Mouse (Mus musculus) hindbrain, postnatal 0 days (tissue): ENCODE results near the gene Zfp865. TPM values are rescaled to one million over a fixed set of nuclear protein-coding genes. Genes with fewer than 3 reads are reported as not detected.
"Not testable (repeated sequence)": the region's sequence is repeated elsewhere in the genome, so short reads cannot be mapped to it uniquely, and the experiment has no call there.

Experiments used
- ATAC-seq: fragments of 200-750 bp; cut with Nextera tagmentation; 2 replicates; pipeline ENCODE4 v1.8.0; 2017; ENCODE audit warnings: mild to moderate bottlenecking, moderate TSS enrichment, moderate library complexity
- DNase-seq: peaks from one replicate; pipeline ENCODE4 v3.0.0-alpha.2; 2015; ENCODE audit warnings: low spot score
- H3K27ac ChIP-seq: fragments of 300-500 bp; sonication (generic); 2 replicates; pipeline ENCODE4 v1.5.1; 2014; ENCODE audit warnings: mild to moderate bottlenecking
- H3K27me3 ChIP-seq: fragments of 300-500 bp; sonication (generic); 2 replicates; pipeline ENCODE4 v1.6.1; 2014; ENCODE audit warnings: low read length, mixed read lengths; ENCODE audit not compliant: insufficient read depth
- H3K36me3 ChIP-seq: fragments of 300-500 bp; sonication (generic); 2 replicates; pipeline ENCODE4 v1.6.1; 2014; ENCODE audit warnings: low read length, mixed read lengths; ENCODE audit not compliant: insufficient read depth
- H3K4me1 ChIP-seq: fragments of 300-500 bp; sonication (generic); 2 replicates; pipeline ENCODE4 v1.6.1; 2014; ENCODE audit warnings: antibody characterized with exemption, low read length, mixed read lengths; ENCODE audit not compliant: insufficient read depth
- H3K4me2 ChIP-seq: fragments of 300-500 bp; sonication (generic); 2 replicates; pipeline ENCODE4 v1.6.1; 2014; ENCODE audit warnings: low read depth, mild to moderate bottlenecking, low read length, moderate library complexity, mixed read lengths
- H3K4me3 ChIP-seq: fragments of 300-500 bp; sonication (generic); 2 replicates; pipeline ENCODE4 v1.5.1; 2014; ENCODE audit warnings: low read length
- H3K9ac ChIP-seq: fragments of 300-500 bp; sonication (generic); replicated peaks from 2 replicates; pipeline ENCODE4 v1.6.1; 2014; ENCODE audit warnings: mild to moderate bottlenecking, low read length, moderate library complexity, mixed read lengths
- H3K9me3 ChIP-seq: fragments of 300-500 bp; sonication (generic); 2 replicates; pipeline ENCODE4 v1.6.1; 2016; ENCODE audit warnings: low read length, mixed read lengths
- CTCF ChIP-seq: IDR thresholded peaks from 2 replicates; pipeline ENCODE4 v1.5.1; 2016; ENCODE audit warnings: antibody characterized with exemption, control low read depth, low read depth
- WGBS: fragments of 180-500 bp; shearing (Covaris S2); extraction: QIAGEN DNeasy Blood & Tissue Kit; methylation state at CpG from one replicate; pipeline ENCODE4 v1.1.7; 2014; 5-methylcytosine and 5-hydroxymethylcytosine counted together
- polyA plus RNA-seq: library from polyadenylated mRNA; unstranded; fragments of >200 nt; fragmentation: Nextera tagmentation; extraction: Ambion mirVana; gene quantifications from 2 replicates; pipeline ENCODE4 v1.2.1, GENCODE M21; 2015
- total RNA-seq: library from RNA; depleted of rRNA; stranded (reverse); fragments of >200 nt; gene quantifications from 2 replicates; pipeline ENCODE4 v1.2.3, GENCODE M21; 2014

Gene Zfp865
- total and polyA plus RNA-seq, 2 experiments from 2014 or later = 5.4 to 41.5 TPM

DNA sequence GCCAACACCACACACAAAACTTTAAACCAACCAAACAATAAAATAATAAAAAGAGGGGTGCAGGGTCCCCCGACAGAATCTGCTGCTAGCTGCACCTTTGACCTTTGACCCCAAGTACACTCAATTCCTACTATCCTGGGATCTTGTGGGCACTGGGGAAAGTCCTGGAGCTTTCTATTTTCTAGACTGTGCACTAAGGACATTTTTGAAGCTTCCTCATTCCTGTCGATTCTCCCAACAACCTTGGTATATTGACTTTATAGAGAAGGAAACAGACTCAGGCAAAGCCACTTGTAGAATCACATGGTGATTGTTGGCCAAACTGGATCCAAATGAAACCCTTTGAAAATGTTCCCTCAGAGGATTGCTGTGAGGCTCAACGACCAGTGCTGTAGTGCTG lies 4.1 kb upstream of the Zfp865 start:
- H3K4me2 ChIP-seq = peak overlapping the region; percentile 66
- peak overlapping the region; percentile 98 for H3K27ac ChIP-seq
- no peak for DNase-seq
- TF ChIP-seq CTCF = no peak
- H3K4me3 ChIP-seq = peak overlapping the region; percentile 65
- H3K9me3 ChIP-seq = no peaks in the 10 kb centered on the region
- 64% methylated on average over 3 of the region's 3 CpGs for WGBS
- ATAC-seq = no peak
- peaks cover 1% of the 10 kb centered on the region; the same call in 1 of the 2 replicates for H3K4me1 ChIP-seq
- no peaks in the 10 kb centered on the region for H3K27me3 ChIP-seq
- H3K36me3 ChIP-seq = peaks cover 14% of the 10 kb centered on the region
- H3K9ac ChIP-seq = peak overlapping the region; percentile 73; the same call in 1 of the 2 replicates

DNA sequence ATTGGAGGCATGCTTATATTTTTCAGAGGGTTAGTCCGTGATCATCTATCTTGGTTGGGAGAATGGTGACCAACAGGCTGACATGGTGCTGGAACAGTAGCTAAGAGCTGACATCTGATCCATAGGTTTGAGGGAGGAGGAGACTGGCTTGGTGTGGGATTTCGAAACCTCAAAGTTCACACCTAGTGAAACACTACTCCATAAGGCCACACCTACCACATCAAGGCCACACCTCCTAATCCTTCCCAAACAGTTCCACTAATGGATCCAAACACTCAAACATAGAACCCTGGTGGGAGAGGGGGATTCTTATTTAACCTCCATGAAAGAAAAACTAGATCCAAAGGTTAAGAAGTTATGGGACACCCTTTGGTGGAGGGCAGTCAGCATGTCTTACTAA lies 3.3 kb upstream of the Zfp865 start:
- 95% methylated on average over 2 of the region's 2 CpGs for WGBS

DNA sequence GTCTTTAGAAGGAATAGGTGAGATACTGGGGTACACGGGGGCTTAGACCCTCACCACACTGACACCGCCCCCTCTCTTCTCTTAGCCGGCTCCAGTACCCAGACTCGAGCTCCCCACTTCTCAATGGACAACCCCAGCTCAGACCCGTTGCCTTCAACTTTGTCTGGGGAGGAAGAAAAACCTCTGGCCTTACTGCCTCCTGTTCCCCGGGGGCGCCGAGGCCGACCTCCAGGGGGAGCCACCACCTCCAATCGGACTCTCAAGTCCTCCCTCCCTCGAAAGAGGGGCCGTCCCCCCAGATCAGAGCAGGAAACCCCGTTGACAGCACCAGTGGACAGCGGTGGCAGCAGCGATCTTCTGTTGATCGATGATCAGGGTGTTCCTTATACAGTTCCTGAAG lies 2.8 kb upstream of the Zfp865 start:
- Histone ChIP-seq H3K9me3 (no peaks in the 10 kb centered on the region), H3K4me1 (peaks cover 7% of the 10 kb centered on the region), H3K4me3 (no peak overlapping the region), H3K4me2 (no peak overlapping the region), H3K27me3 (no peaks in the 10 kb centered on the region), H3K36me3 (peaks cover 4% of the 10 kb centered on the region), H3K9ac (no peak overlapping the region), H3K27ac (no peak overlapping the region)
- DNase-seq = no peak
- 0 out of 2 replicates have a peak, but pooled peaks have one; percentile 15 for TF ChIP-seq CTCF
- 93% methylated on average over 16 of the region's 16 CpGs for WGBS
- no peak for ATAC-seq

More for the DNA sequence above, 3.3 kb upstream of the Zfp865 start:
- Histone ChIP-seq H3K9ac (no peak overlapping the region), H3K27ac (no peak overlapping the region), H3K4me2 (no peak overlapping the region), H3K27me3 (no peaks in the 10 kb centered on the region), H3K9me3 (no peaks in the 10 kb centered on the region), H3K4me1 (peaks cover 7% of the 10 kb centered on the region), H3K36me3 (peaks cover 6% of the 10 kb centered on the region), H3K4me3 (no peak overlapping the region)
- DNase-seq (no peak), ATAC-seq (no peak)
- no peak for TF ChIP-seq CTCF

DNA sequence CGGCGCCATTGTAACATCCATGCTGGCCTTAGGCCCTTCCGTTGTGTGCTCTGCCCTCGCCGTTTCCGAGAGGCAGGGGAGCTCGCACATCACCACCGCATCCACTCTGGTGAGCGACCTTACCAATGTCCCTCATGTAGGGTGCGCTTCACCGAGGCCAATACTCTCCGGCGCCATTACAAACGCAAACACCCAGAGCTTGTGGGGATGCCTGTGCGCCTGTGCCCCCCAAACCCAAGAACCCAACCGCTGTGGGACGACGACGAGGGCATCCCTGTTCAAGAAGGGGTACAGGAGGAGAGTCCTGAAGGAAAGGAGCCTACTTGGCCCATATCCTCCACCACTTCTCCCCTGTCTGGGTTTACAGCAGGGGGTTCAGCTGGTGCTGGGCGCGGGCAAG lies 2.2 kb upstream of the Zfp865 start:
- WGBS = 99% methylated on average over 21 of the region's 21 CpGs

DNA sequence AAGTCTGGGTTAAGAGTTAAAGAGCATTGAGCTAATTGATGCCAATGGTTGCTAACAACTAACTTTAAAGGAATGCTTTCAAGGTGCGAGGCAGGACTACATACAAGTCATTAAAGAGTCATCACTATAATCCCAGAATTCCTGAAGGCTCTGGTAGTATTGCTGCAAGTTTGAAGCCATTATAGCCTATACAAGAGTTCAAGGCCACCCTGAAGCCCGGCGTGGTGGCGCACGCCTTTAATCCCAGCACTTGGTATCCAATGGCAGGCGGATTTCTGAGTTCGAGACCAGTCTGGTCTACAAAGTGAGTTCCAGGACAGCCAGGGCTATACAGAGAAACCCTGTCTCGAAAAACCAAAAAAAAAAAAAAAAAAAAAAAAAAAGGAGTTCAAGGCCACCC lies 600 bp upstream of the Zfp865 start:
- not testable (repeated sequence) for H3K9me3 ChIP-seq, DNase-seq, H3K27me3 ChIP-seq, H3K9ac ChIP-seq, H3K4me1 ChIP-seq, ATAC-seq
- Histone ChIP-seq H3K36me3 (peaks cover 11% of the 10 kb centered on the region; the same call in 1 of the 2 replicates), H3K4me2 (peak overlapping the region; percentile 86), H3K4me3 (peak overlapping the region; percentile 60), H3K27ac (peak overlapping the region; percentile 93; the same call in 1 of the 2 replicates)
- 36% methylated on average over 8 of the region's 8 CpGs for WGBS

More for the DNA sequence above, 2.2 kb upstream of the Zfp865 start:
- TF ChIP-seq CTCF = no peak
- DNase-seq = no peak
- H3K9ac ChIP-seq = no peak overlapping the region
- no peaks in the 10 kb centered on the region for H3K27me3 ChIP-seq
- no peak overlapping the region for H3K27ac ChIP-seq
- no peaks in the 10 kb centered on the region for H3K9me3 ChIP-seq
- peaks cover 7% of the 10 kb centered on the region for H3K4me1 ChIP-seq
- ATAC-seq = no peak
- H3K36me3 ChIP-seq = no peaks in the 10 kb centered on the region
- no peak overlapping the region for H3K4me2 ChIP-seq
- H3K4me3 ChIP-seq = no peak overlapping the region

DNA sequence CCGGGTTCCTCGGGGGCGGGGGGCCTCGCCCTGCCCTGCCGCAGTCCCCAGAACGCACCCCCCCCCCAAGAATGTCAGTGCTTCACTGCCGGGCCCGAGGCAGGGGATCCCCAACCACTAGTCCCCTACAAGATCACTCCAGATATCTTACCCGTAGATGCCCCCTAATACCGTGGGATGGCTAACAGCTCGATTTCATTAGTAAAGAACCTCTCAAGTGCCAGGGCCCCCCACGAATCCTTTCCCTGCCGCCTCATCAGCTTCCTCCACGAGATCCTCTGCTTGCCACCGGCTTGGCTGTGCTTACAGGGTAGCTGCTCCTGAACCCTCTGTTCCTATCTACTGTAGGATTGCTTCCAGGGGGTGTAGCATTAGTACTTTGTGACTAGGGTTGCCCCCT lies 509 bp downstream of the Zfp865 start:
- 1% methylated on average over 14 of the region's 15 CpGs for WGBS
- peak overlapping the region; percentile 86 for H3K4me2 ChIP-seq
- peak overlapping the region; percentile 60 for H3K4me3 ChIP-seq
- peak overlapping the region; percentile 93 for H3K27ac ChIP-seq
- peak; percentile 20 for DNase-seq
- no peak for TF ChIP-seq CTCF
- no peaks in the 10 kb centered on the region for H3K9me3 ChIP-seq
- 0 out of 2 replicates have a peak, but pooled peaks have one; percentile 1 for ATAC-seq
- H3K36me3 ChIP-seq = peaks cover 11% of the 10 kb centered on the region; the same call in 1 of the 2 replicates
- peak overlapping the region; percentile 96 for H3K9ac ChIP-seq
- H3K27me3 ChIP-seq = no peaks in the 10 kb centered on the region
- peaks cover 7% of the 10 kb centered on the region for H3K4me1 ChIP-seq

DNA sequence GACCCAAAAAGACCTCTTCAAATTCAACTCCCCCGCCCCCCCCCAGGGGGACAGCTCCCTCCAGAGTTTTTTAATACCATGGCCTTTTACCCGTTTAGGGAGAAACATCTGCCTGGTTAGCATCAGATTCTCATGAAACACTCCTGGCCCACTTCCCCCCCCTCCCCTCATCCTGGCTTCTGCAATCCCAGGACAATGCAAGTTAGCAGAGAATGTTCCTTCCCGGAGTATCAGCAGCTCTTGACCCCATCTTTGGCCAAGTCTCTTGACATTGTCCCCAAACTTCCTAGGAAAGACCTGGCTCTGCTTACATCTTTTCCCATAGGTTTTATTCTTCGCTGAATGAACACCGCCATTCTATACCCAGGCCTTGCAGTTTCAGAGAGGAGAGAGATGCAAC lies 1.0 kb downstream of the Zfp865 start:
- Histone ChIP-seq H3K4me2 (peak overlapping the region; percentile 86), H3K9ac (peak overlapping the region; percentile 96), H3K36me3 (peaks cover 11% of the 10 kb centered on the region; the same call in 1 of the 2 replicates), H3K27ac (peak overlapping the region; percentile 93; the same call in 1 of the 2 replicates), H3K4me1 (peaks cover 7% of the 10 kb centered on the region), H3K27me3 (no peaks in the 10 kb centered on the region), H3K4me3 (peak overlapping the region; percentile 60), H3K9me3 (no peaks in the 10 kb centered on the region)
- TF ChIP-seq CTCF = no peak
- DNase-seq = no peak
- ATAC-seq = no peak
- 48% methylated on average over 5 of the region's 5 CpGs for WGBS
